Mouse (Mus musculus) embryonic facial prominence, embryonic 12.5 days (tissue): ENCODE results near the gene Adgrl1. TPM values are rescaled to one million over a fixed set of nuclear protein-coding genes. Genes with fewer than 3 reads are reported as not detected.
"Not testable (repeated sequence)": the region's sequence is repeated elsewhere in the genome, so short reads cannot be mapped to it uniquely, and the experiment has no call there.

Experiments
- ATAC-seq: fragments of 200-750 bp; cut with Nextera tagmentation; 2 replicates; pipeline ENCODE4 v1.8.0; 2017; ENCODE audit not compliant: insufficient number of reproducible peaks, insufficient read depth, low FRiP score, low TSS enrichment
- H3K27ac ChIP-seq: fragments of 300-500 bp; sonication (generic); 2 replicates; pipeline ENCODE4 v1.5.1; 2016; ENCODE audit warnings: mild to moderate bottlenecking
- H3K27me3 ChIP-seq: fragments of 300-500 bp; sonication (generic); 2 replicates; pipeline ENCODE4 v1.6.1; 2016; ENCODE audit warnings: mild to moderate bottlenecking, moderate library complexity
- H3K36me3 ChIP-seq: fragments of 300-500 bp; sonication (generic); 2 replicates; pipeline ENCODE4 v1.6.1; 2016; ENCODE audit warnings: mild to moderate bottlenecking
- H3K4me1 ChIP-seq: fragments of 300-500 bp; sonication (generic); 2 replicates; pipeline ENCODE4 v1.6.1; 2016
- H3K4me2 ChIP-seq: fragments of 300-500 bp; sonication (generic); replicated peaks from 2 replicates; pipeline ENCODE4 v1.6.1; 2016; ENCODE audit warnings: mild to moderate bottlenecking, moderate library complexity
- H3K4me3 ChIP-seq: fragments of 300-500 bp; sonication (generic); 2 replicates; pipeline ENCODE4 v1.5.1; 2016; ENCODE audit warnings: mild to moderate bottlenecking
- H3K9ac ChIP-seq: fragments of 300-500 bp; sonication (generic); 2 replicates; pipeline ENCODE4 v1.6.1; 2016; ENCODE audit warnings: mild to moderate bottlenecking, moderate library complexity
- H3K9me3 ChIP-seq: fragments of 300-500 bp; sonication (generic); 2 replicates; pipeline ENCODE4 v1.6.1; 2016; ENCODE audit warnings: mild to moderate bottlenecking, moderate library complexity
- WGBS: fragments of 180-500 bp; shearing (Covaris S2); methylation state at CpG from one replicate; pipeline ENCODE4 v1.1.7; 2016; 5-methylcytosine and 5-hydroxymethylcytosine counted together
- microRNA-seq: library from miRNA; unstranded; fragments of <30 nt; microRNA quantifications from one replicate; pipeline ENCODE4, GENCODE M21; 2017
- polyA plus RNA-seq: library from polyadenylated mRNA; unstranded; fragments of >200 nt; fragmentation: Nextera tagmentation; extraction: Ambion mirVana; gene quantifications from 2 replicates; pipeline ENCODE4 v1.2.1, GENCODE M21; 2016

The Adgrl1 gene
- polyA plus RNA-seq, 1 experiment from 2014 or later, result 36.7 TPM

GRCm38 (mm10) chr8:83978200-83978599 is 78.3 kb downstream of the Adgrl1 start:
- H3K27ac ChIP-seq, result no peak overlapping the region
- no peak overlapping the region for H3K9ac ChIP-seq
- H3K36me3 ChIP-seq, result peaks cover 31% of the 10 kb centered on the region
- no peak overlapping the region for H3K4me3 ChIP-seq
- 70% methylated on average over 9 of the region's 9 CpGs for WGBS
- H3K4me2 ChIP-seq, result no peak overlapping the region
- H3K27me3 ChIP-seq, result no peaks in the 10 kb centered on the region
- H3K9me3 ChIP-seq, result no peaks in the 10 kb centered on the region
- H3K4me1 ChIP-seq, result peaks cover 28% of the 10 kb centered on the region
- ATAC-seq, result no peak

- no peak overlapping the region for H3K4me3 ChIP-seq
- ATAC-seq, result no peak
- no peak overlapping the region for H3K4me2 ChIP-seq
- H3K9ac ChIP-seq, result no peak overlapping the region
- peaks cover 16% of the 10 kb centered on the region for H3K4me1 ChIP-seq
- H3K9me3 ChIP-seq, result no peaks in the 10 kb centered on the region
- WGBS, result 95% methylated on average over 1 of the region's 1 CpGs
- H3K36me3 ChIP-seq, result peaks cover 49% of the 10 kb centered on the region
- H3K27ac ChIP-seq, result no peak overlapping the region
- no peaks in the 10 kb centered on the region for H3K27me3 ChIP-seq
Observed at GRCm38 (mm10) chr8:83980250-83980649, 80.3 kb downstream of the Adgrl1 start.

GRCm38 (mm10) chr8:83980845-83981244 is 80.9 kb downstream of the Adgrl1 start:
- H3K27ac ChIP-seq, result no peak overlapping the region
- peaks cover 16% of the 10 kb centered on the region for H3K4me1 ChIP-seq
- no peak for ATAC-seq
- no peaks in the 10 kb centered on the region for H3K9me3 ChIP-seq
- no peaks in the 10 kb centered on the region for H3K27me3 ChIP-seq
- H3K36me3 ChIP-seq, result peaks cover 53% of the 10 kb centered on the region
- H3K4me3 ChIP-seq, result no peak overlapping the region
- no peak overlapping the region for H3K4me2 ChIP-seq
- 87% methylated on average over 8 of the region's 8 CpGs for WGBS
- H3K9ac ChIP-seq, result no peak overlapping the region

- no peaks in the 10 kb centered on the region for H3K27me3 ChIP-seq
- H3K9ac ChIP-seq, result no peak overlapping the region
- H3K27ac ChIP-seq, result no peak overlapping the region
- no peak overlapping the region for H3K4me2 ChIP-seq
- H3K4me1 ChIP-seq, result peaks cover 16% of the 10 kb centered on the region
- no peak overlapping the region for H3K4me3 ChIP-seq
- ATAC-seq, result no peak
- WGBS, result 96% methylated on average over 7 of the region's 7 CpGs
- peaks cover 56% of the 10 kb centered on the region for H3K36me3 ChIP-seq
- H3K9me3 ChIP-seq, result no peaks in the 10 kb centered on the region
Observed at GRCm38 (mm10) chr8:83981533-83981932, 81.6 kb downstream of the Adgrl1 start.

- 82% methylated on average over 4 of the region's 4 CpGs for WGBS
- H3K27me3 ChIP-seq, result no peaks in the 10 kb centered on the region
- H3K36me3 ChIP-seq, result peaks cover 65% of the 10 kb centered on the region
- H3K9me3 ChIP-seq, result no peaks in the 10 kb centered on the region
- no peak for ATAC-seq
- H3K27ac ChIP-seq, result no peak overlapping the region
- no peak overlapping the region for H3K4me2 ChIP-seq
- no peak overlapping the region for H3K9ac ChIP-seq
- peaks cover 6% of the 10 kb centered on the region; the same call in 1 of the 2 replicates for H3K4me1 ChIP-seq
- H3K4me3 ChIP-seq, result no peak overlapping the region
Observed at GRCm38 (mm10) chr8:83982449-83982848, 82.5 kb downstream of the Adgrl1 start.

- H3K4me2 ChIP-seq, H3K27ac ChIP-seq, ATAC-seq, H3K9me3 ChIP-seq, H3K4me1 ChIP-seq, H3K4me3 ChIP-seq, H3K27me3 ChIP-seq: not testable (repeated sequence)
- 0 out of 2 replicates have a peak overlapping the region, but pooled peaks have one; percentile 10 for H3K9ac ChIP-seq
- 95% methylated on average over 2 of the region's 2 CpGs for whole genome bisulfite sequencing
- H3K36me3 ChIP-seq, result peaks cover 73% of the 10 kb centered on the region
Observed at GRCm38 (mm10) chr8:83983222-83983621, 83.3 kb downstream of the Adgrl1 start.

- no peak overlapping the region for H3K4me2 ChIP-seq
- no peaks in the 10 kb centered on the region for H3K9me3 ChIP-seq
- no peak overlapping the region for H3K9ac ChIP-seq
- no peak overlapping the region for H3K27ac ChIP-seq
- no peak overlapping the region for H3K4me3 ChIP-seq
- no peaks in the 10 kb centered on the region for H3K4me1 ChIP-seq
- H3K27me3 ChIP-seq, result no peaks in the 10 kb centered on the region
- peaks cover 84% of the 10 kb centered on the region for H3K36me3 ChIP-seq
- WGBS, result 85% methylated on average over 7 of the region's 7 CpGs
- no peak for ATAC-seq
Observed at GRCm38 (mm10) chr8:83989243-83989642, 89.3 kb downstream of the Adgrl1 start.

- no peak for ATAC-seq
- H3K4me2 ChIP-seq, result no peak overlapping the region
- H3K4me3 ChIP-seq, result no peak overlapping the region
- H3K9ac ChIP-seq, result no peak overlapping the region
- H3K36me3 ChIP-seq, result peaks cover 84% of the 10 kb centered on the region
- H3K27me3 ChIP-seq, result no peaks in the 10 kb centered on the region
- no peaks in the 10 kb centered on the region for H3K9me3 ChIP-seq
- no peaks in the 10 kb centered on the region for H3K4me1 ChIP-seq
- no peak overlapping the region for H3K27ac ChIP-seq
- 95% methylated on average over 14 of the region's 14 CpGs for WGBS
Observed at GRCm38 (mm10) chr8:83990170-83990569, 90.3 kb downstream of the Adgrl1 start.

Small RNA genes lying within 50 kb of the gene (microRNA-seq; reads per million reads assigned to microRNA genes)
- gene Gm44330 (not detected), gene Gm44450 (not detected)

Other genes with a start within 250 kb of the Adgrl1 start
- gene Gipc1, start 247.4 kb upstream of the Adgrl1 start, polyA plus RNA-seq, result 207 and 212 TPM in 2 replicates
- 0.87 and 1.1 TPM in 2 replicates for gene Ptger1, start 233.4 kb upstream of the Adgrl1 start, polyA plus RNA-seq
- 35.1 and 36.1 TPM in 2 replicates for gene Pkn1, start 200.9 kb upstream of the Adgrl1 start, polyA plus RNA-seq
- 147 and 152 TPM in 2 replicates for gene Ddx39, start 184.9 kb upstream of the Adgrl1 start, polyA plus RNA-seq
- 24.7 and 26.0 TPM in 2 replicates for gene Adgre5, start 158.8 kb upstream of the Adgrl1 start, polyA plus RNA-seq
- gene Gm10644, start 55.1 kb downstream of the Adgrl1 start, polyA plus RNA-seq, result 0.47 and 0.79 TPM in 2 replicates
- 54.4 and 55.0 TPM in 2 replicates for gene Asf1b, start 55.4 kb downstream of the Adgrl1 start, polyA plus RNA-seq
- gene Prkaca, start 72.9 kb downstream of the Adgrl1 start, polyA plus RNA-seq, result 191 and 206 TPM in 2 replicates
- 11.6 and 14.1 TPM in 2 replicates for gene Samd1, start 97.6 kb downstream of the Adgrl1 start, polyA plus RNA-seq
- gene 1700067K01Rik, start 101.4 kb downstream of the Adgrl1 start, polyA plus RNA-seq, result 1.9 and 2.0 TPM in 2 replicates
- 0.28 TPM in 1 of 2 replicates, not detected in the other for gene 2210011C24Rik, start 112.1 kb downstream of the Adgrl1 start, polyA plus RNA-seq
- gene Palm3, start 121.4 kb downstream of the Adgrl1 start, polyA plus RNA-seq, result 9.0 and 9.4 TPM in 2 replicates
- 0.81 and 0.99 TPM in 2 replicates for gene Il27ra, start 142.5 kb downstream of the Adgrl1 start, polyA plus RNA-seq
- gene Rln3, start 144.9 kb downstream of the Adgrl1 start, polyA plus RNA-seq, result not detected in 2 replicates
- gene Gm10643, start 165.0 kb downstream of the Adgrl1 start, polyA plus RNA-seq, result 1.9 and 2.0 TPM in 2 replicates
- 10.3 and 10.4 TPM in 2 replicates for gene Rfx1, start 166.7 kb downstream of the Adgrl1 start, polyA plus RNA-seq
- 13.0 and 16.1 TPM in 2 replicates for gene Dcaf15, start 204.7 kb downstream of the Adgrl1 start, polyA plus RNA-seq
- 0.31 and 0.43 TPM in 2 replicates for gene Podnl1, start 225.9 kb downstream of the Adgrl1 start, polyA plus RNA-seq
- gene Cc2d1a, start 247.8 kb downstream of the Adgrl1 start, polyA plus RNA-seq, result 27.5 and 29.2 TPM in 2 replicates
- 2.0 and 2.4 TPM in 2 replicates for gene 4930432K21Rik, start 247.9 kb downstream of the Adgrl1 start, polyA plus RNA-seq